Mouse (Mus musculus) urinary bladder, postnatal 14 days (tissue): ENCODE data around the gene Jazf1.

Experiments used
- DNase-seq: peaks from one replicate; pipeline ENCODE4 v3.0.0; 2021; ENCODE audit warnings: low spot score

Jazf1 gene

DNA sequence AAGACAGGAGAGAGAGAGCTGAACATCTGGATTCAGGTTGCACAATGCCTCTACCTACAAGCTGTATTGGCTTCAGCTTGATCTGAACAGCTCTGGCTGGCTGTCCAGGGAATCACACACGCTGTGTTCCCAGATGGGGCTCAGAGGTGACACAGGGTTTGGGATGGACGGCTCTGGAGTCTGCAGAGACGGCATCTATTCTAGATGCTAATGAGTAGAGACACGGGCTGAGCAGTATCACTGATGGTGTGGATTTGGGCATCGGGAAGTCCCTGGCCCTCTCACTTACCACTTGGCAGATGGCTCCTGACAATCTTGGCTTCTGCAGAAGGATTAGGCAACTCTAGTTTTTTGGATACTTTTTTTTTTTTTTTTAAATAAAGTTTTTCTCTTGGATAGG is 161.6 kb downstream of the Jazf1 start:
- no peak for DNase-seq

- no peak for DNase-seq
Measured at GRCm38 (mm10) chr6:52905100-52905499, 163.3 kb downstream of the Jazf1 start.

DNA sequence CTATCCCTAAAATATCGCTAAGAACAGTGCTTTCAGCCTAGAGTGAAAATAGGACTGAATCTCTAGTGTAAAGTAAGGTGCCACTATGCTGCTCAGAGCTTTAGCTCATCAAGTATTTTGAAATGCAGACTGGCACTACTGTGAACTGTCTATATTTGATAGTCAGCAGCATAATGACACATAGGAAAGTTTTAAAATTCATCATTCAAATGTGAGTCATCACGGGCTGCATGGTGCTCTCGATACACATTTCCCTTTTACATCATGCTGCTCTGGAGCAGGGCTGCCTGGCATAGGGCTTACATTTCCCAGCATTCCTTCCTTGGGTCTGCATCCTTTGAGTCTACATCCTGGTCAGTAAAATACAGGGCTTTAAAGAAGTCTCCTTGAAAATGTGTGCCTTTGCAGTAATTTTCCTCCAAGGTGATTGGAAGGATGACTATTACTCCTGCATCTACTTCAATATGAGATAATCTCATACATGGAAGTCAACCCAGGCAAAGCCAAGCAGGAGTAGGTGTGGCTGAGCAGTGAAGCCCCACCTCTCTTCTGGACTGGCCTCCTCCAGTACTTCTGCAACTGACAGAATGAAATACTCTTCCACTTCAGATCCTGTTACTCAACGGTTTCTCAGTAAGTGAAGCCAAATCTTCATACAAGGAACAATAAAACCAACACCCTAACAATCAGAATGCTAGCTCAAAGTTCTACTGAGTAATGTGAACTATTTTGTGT is 165.0 kb downstream of the Jazf1 start:
- DNase-seq: no peak

GRCm38 (mm10) chr6:52899574-52900245 is 168.7 kb downstream of the Jazf1 start:
- no peak for DNase-seq

GRCm38 (mm10) chr6:52895075-52895474 is 173.4 kb downstream of the Jazf1 start:
- no peak for DNase-seq

DNA sequence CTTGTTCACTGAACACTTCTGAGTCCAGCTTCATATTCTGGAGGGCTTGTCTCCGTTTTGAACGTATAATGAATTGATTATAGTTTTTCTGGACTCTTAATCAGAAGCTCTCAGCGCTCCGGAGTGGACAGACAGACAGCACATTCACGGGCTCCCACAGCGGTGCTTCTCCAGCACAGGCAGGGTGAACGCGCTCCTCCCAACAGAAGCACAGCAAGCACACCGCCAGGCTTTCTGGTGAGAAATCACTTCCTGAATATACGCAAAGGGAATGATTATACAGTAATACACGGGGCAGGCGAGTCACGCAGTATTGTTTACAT is 174.0 kb downstream of the Jazf1 start:
- DNase-seq: no peak

- DNase-seq: no peak
Measured at GRCm38 (mm10) chr6:52893811-52894500, 174.5 kb downstream of the Jazf1 start.

GRCm38 (mm10) chr6:52892978-52893377 is 175.5 kb downstream of the Jazf1 start:
- DNase-seq: no peak

DNA sequence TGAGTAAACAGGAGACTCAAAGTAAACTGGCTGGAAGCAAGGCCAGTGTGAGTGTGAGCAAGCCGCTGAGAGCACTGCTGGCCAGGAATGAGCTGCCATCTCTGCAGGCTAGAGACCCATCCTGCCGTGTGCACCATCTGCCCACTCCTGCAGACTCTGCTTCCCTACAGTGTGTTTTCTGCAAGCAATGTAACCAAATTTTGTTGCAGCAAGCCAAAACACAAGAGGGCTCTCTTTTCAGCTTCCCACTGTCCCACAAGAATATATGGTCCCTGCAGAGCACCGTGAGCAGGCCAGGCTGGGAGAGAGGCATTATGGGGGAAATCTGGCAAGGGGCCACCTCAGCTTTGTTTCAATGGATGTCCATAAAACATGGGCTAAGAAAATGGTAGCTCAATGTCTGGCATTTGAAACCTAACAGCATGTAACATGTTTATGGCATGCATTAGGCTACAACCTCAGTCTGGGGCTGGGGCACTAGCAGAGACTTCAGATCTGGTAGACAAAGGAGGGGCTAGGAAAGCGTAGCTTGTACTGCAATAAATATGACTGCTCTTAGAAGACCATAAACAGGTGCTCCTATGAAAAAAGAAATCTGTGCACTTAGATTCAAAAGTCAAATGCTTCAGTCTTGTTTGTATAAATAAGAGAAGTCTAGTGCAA is 180.8 kb downstream of the Jazf1 start:
- no peak for DNase-seq

DNA sequence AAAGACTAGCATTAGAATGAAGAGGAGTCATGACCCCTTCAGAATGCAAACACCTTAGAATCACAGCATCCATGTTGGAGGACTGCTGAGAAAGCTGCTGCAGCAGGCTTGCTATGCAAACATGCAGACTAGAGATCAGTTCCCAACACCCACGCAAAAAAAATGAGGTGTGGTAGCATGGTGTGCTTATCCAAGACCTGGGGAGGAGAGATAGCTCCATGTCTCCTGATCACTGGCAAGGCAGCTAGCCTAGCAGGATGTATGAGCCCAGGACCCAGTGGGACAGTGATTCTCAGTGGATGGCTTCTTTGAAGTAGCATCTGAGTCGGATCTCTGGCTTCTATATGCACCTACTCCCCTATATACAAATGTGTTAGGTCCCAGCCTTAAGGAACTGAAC is 184.7 kb downstream of the Jazf1 start:
- DNase-seq: no peak

DNA sequence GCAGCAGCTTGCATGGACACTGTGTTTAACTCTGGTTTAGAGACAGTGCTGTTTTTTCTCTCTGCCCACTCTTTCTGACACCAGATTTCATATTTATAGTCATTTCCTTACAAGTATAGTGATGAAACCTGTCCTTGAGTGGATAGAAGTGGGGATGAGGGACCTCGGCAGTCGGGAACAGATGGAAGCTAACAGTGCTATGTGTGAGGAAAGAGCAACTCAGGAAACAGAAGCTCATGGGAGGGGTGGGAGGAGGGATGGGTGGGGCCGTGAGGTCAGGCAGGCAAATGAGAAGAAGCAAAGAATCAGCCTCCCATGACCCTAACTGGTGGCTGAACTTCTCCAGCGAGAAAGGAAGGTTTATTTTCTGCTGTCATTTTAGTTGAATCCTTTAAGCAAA is 191.3 kb downstream of the Jazf1 start:
- no peak for DNase-seq

DNA sequence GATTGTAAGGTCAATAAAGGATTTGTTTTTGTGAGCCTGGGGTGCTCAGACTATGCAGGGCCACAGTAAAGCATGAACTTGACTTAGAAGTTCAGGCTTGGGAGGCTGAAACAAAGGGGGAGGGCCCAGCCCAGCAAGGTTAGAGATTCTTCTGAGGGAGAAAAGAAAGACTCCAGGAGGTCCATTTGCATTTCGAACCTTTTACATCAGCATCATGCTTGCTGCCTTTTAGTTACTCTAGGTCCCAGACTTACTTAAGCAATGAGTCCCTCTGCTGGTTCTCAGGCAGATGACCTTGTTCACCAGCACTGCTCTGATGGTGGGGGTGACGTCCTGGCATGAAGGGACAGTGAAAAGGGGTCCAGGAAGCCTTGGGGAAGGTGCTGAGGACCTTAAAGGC is 197.1 kb downstream of the Jazf1 start:
- no peak for DNase-seq

DNA sequence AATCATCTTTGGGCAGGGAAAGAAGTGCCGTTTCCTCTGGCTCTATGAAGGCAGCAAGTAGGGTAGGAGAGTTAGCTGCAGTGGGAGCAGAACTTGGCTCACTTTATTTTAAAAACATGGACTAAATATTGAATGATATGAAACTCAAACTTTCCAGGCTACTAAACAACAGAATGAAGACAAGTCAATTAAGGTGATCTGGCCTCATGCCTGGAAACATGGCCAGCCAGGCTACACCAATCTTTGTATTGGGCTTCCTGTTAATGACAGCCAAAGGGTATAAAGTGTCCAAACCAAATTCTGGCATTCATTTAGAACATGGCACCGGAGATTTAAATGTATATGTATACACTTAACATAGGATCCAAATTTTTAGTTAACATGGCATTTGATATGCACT is 199.2 kb downstream of the Jazf1 start:
- no peak for DNase-seq

- DNase-seq: no peak
Measured at GRCm38 (mm10) chr6:52868352-52868751, 200.1 kb downstream of the Jazf1 start.

- DNase-seq: peak; percentile 14
Measured at GRCm38 (mm10) chr6:52861928-52862327, 206.5 kb downstream of the Jazf1 start.

DNA sequence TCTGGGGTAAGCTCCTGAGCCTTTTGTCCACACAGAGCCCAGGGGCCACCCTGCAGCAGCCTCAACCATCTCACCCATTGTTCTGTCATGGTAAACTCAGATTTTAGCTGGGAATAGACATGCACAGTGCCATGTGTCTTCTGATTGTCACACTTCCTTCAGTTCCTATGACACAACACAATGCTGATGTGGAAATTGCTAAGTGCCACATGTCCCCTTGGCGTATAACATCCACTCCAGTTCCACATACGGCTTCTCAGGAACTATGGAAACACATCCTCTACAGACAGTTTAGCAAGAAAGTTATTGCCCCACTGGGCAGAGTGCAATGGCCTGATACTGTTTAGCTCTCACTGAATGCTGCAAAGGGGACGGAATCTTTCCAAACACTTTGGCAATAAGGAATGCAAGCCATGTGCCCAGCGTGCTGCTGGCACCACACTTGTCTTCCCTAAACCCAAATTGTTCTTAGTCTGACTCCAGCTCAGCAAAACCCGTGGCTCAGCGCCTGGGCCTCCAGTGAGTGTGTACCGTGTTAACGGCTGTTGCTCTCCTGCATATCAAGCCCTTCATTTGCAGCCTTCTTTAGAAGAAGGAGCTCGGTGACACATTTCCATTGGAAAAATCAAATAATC is 207.1 kb downstream of the Jazf1 start:
- DNase-seq: no peak

DNA sequence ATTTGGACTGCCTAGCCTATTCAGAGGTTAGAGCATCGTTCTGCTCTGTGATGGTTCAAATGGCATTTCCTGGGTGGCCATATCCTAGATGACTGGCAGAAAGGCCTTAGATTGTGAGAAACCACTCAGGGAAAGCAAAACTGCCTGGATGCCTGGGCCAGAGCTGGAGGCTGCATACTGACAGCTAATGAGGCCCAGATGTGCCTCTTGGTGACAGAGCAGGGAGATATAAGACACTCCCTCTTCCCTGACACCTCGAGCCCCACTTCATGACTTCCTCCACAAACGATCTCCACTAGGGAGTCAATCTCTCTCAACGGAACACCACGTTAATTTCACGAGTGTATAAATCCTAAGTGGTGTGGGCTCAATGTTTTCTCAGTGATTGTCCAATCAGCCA is 207.7 kb downstream of the Jazf1 start:
- no peak for DNase-seq

- DNase-seq: no peak
Measured at GRCm38 (mm10) chr6:52858911-52859431, 209.5 kb downstream of the Jazf1 start.

DNA sequence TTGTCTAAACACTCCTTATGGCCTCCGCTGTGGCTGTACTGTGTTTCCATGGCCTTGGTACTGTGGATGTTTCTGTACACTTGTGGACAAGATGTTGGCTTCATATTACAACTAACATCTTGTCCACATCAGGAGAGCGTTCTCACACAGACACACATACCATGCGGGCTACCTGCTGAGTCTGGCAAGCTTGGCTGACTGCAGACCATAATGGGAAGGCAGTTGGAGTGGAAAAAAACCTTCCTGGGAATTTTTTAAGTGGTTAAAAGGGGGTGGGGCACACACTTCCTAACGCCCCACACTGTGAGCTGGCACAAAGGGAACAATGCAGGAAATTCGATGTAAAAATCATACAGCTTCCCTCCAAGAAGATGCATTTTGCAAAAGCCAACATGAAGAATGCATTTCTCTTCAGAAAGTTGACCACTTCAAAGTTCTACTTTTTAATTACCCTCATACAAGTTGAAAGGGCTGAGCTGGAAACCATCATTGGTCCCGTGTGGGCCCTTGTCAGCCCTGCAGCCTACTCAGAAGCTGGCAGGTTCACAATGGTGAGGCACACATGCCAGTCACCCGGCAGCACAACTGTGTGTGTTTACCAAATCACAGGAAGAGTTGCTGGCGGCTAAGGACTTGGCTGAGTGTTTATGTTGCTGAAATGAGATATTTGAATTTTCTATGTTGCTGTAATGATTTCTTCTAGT is 215.9 kb downstream of the Jazf1 start:
- no peak for DNase-seq

DNA sequence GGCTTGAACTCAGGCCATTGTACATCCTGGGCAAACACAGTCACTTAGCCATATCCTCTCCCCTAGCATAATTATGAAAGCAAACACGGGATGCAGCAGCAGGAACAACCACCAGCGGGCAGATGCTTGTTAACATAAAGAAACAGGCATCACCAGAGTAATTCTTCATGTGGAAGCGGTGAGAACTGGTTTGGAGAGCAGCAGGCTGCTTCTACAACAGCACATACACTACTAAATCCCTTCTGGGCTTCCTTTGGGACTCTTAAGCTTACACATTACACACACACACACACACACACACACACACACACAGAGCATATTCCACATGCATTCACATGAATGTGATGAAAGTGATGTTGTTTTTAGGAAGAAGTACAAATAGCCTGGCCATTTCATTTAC is 216.5 kb downstream of the Jazf1 start:
- DNase-seq: no peak

- DNase-seq: no peak
Measured at GRCm38 (mm10) chr6:52851019-52851418, 217.4 kb downstream of the Jazf1 start.

- no peak for DNase-seq
Measured at GRCm38 (mm10) chr6:52848199-52848598, 220.2 kb downstream of the Jazf1 start.
